Mouse (Mus musculus): ENCODE results near the gene Rassf4. TPM values are rescaled to one million over a fixed set of nuclear protein-coding genes. Genes with fewer than 3 reads are reported as not detected.

Rassf4 gene
- total and polyA plus RNA-seq, 3 experiments: 0.08 TPM; not detected in 1

GRCm38 (mm10) chr6:116677321-116677720 lies 3.6 kb upstream of the Rassf4 start:
- no peak overlapping the region for H3K27ac ChIP-seq (ENCODE audit: control insufficient read depth, low read depth, low read length)
- no peaks in the 10 kb centered on the region for H3K36me3 ChIP-seq (ENCODE audit: control insufficient read depth in 1 of 2, insufficient read depth in 2 of 2, low read length in 2 of 2)
- H3K79me2 ChIP-seq (ENCODE audit: control insufficient read depth, insufficient read depth, low read length, poor library complexity): no peaks in the 10 kb centered on the region
- H3K4me3 ChIP-seq (ENCODE audit: control insufficient read depth in 1 of 2, insufficient read depth in 1 of 2, low read depth in 2 of 2, low read length in 2 of 2): no peak overlapping the region
- TF ChIP-seq BHLHE40 (IDR thresholded peaks at IDR 0.05; ENCODE audit: borderline replicate concordance, low read depth, low read length) (no peak), NELFE (IDR thresholded peaks at IDR 0.05; ENCODE audit: low read depth, low read length) (no peak), GABPA (IDR thresholded peaks at IDR 0.05; ENCODE audit: low read depth, low read length) (no peak), TCF12 (IDR thresholded peaks at IDR 0.05; ENCODE audit: low read depth, low read length) (no peak), POLR2AphosphoS5 (IDR thresholded peaks at IDR 0.05; ENCODE audit: borderline replicate concordance, low read depth, low read length) (no peak), SMC3 (IDR thresholded peaks at IDR 0.05; ENCODE audit: low read depth, low read length) (no peak), ETS1 (IDR thresholded peaks at IDR 0.05; ENCODE audit: low read depth, low read length) (no peak), NRF1 (IDR thresholded peaks at IDR 0.05; ENCODE audit: insufficient read depth, low read depth, low read length, poor library complexity, severe bottlenecking) (no peak), CHD1 (IDR thresholded peaks at IDR 0.05; ENCODE audit: low read depth, low read length) (no peak), POLR2A (IDR thresholded peaks at IDR 0.05; ENCODE audit: control insufficient read depth in 1 of 2, insufficient read depth in 1 of 2, low read depth in 1 of 2, low read length in 2 of 2, poor library complexity in 1 of 2) (no peak), MAFK (IDR thresholded peaks at IDR 0.05; ENCODE audit: borderline replicate concordance, low read depth, low read length) (no peak), RAD21 (IDR thresholded peaks at IDR 0.05; ENCODE audit: low read depth, low read length) (no peak), TAL1 (IDR thresholded peaks at IDR 0.05; ENCODE audit: low read length) (no peak), UBTF (IDR thresholded peaks at IDR 0.05; ENCODE audit: borderline replicate concordance, insufficient read depth, low read depth, low read length) (no peak), E2F4 (IDR thresholded peaks at IDR 0.05; ENCODE audit: borderline replicate concordance, low read depth, low read length) (no peak), CTCF (IDR thresholded peaks at IDR 0.05 in 2 of 3, conservative IDR thresholded peaks at IDR 0.05 in 1 of 3; ENCODE audit: control insufficient read depth in 1 of 3, insufficient read depth in 1 of 3, low read depth in 2 of 3, low read length in 3 of 3, poor library complexity in 1 of 3, severe bottlenecking in 1 of 3) (no peak), MAZ (IDR thresholded peaks at IDR 0.05; ENCODE audit: low read depth, low read length) (no peak), ZC3H11A (IDR thresholded peaks at IDR 0.05; ENCODE audit: low read depth, low read length) (no peak), MYB (IDR thresholded peaks at IDR 0.05; ENCODE audit: low read depth, low read length) (no peak)
- no peak overlapping the region for H3K9ac ChIP-seq (ENCODE audit: control insufficient read depth, low read depth, low read length, poor library complexity, severe bottlenecking)
- no peaks in the 10 kb centered on the region for H3K4me1 ChIP-seq (ENCODE audit: control insufficient read depth in 1 of 2, insufficient read depth in 2 of 2, low read length in 2 of 2)
- no peaks in the 10 kb centered on the region for H3K9me3 ChIP-seq (replicated peaks; ENCODE audit: insufficient read depth, low read length)
- no peak for DNase-seq (ENCODE audit: low read depth, low spot score)
- no peaks in the 10 kb centered on the region for H3K27me3 ChIP-seq (ENCODE audit: control insufficient read depth in 1 of 2, insufficient read depth in 2 of 2, low read length in 2 of 2)

- Histone ChIP-seq H3K4me1 (ENCODE audit: control insufficient read depth in 1 of 2, insufficient read depth in 2 of 2, low read length in 2 of 2) (no peaks in the 10 kb centered on the region), H3K79me2 (ENCODE audit: control insufficient read depth, insufficient read depth, low read length, poor library complexity) (no peaks in the 10 kb centered on the region), H3K27me3 (ENCODE audit: control insufficient read depth in 1 of 2, insufficient read depth in 2 of 2, low read length in 2 of 2) (no peaks in the 10 kb centered on the region), H3K9me3 (replicated peaks; ENCODE audit: insufficient read depth, low read length) (no peaks in the 10 kb centered on the region), H3K27ac (ENCODE audit: control insufficient read depth, low read depth, low read length) (no peak overlapping the region), H3K4me3 (ENCODE audit: control insufficient read depth in 1 of 2, insufficient read depth in 1 of 2, low read depth in 2 of 2, low read length in 2 of 2) (no peak overlapping the region), H3K9ac (ENCODE audit: control insufficient read depth, low read depth, low read length, poor library complexity, severe bottlenecking) (no peak overlapping the region), H3K36me3 (ENCODE audit: control insufficient read depth in 1 of 2, insufficient read depth in 2 of 2, low read length in 2 of 2) (no peaks in the 10 kb centered on the region)
- no peak for DNase-seq (ENCODE audit: low read depth, low spot score)
- TF ChIP-seq MAX (IDR thresholded peaks at IDR 0.05; ENCODE audit: low read length) (no peak), JUND (IDR thresholded peaks at IDR 0.05; ENCODE audit: low read depth, low read length) (no peak), ZNF384 (IDR thresholded peaks at IDR 0.05; ENCODE audit: low read depth, low read length) (no peak), GABPA (IDR thresholded peaks at IDR 0.05; ENCODE audit: low read depth, low read length) (no peak), E2F4 (IDR thresholded peaks at IDR 0.05; ENCODE audit: borderline replicate concordance, low read depth, low read length) (no peak), ZKSCAN1 (IDR thresholded peaks at IDR 0.05; ENCODE audit: low read depth, low read length) (no peak), EP300 (IDR thresholded peaks at IDR 0.05; ENCODE audit: low read depth in 1 of 2, low read length in 2 of 2) (no peak), RCOR1 (IDR thresholded peaks at IDR 0.05; ENCODE audit: low read depth, low read length) (no peak), TAL1 (IDR thresholded peaks at IDR 0.05; ENCODE audit: low read length) (no peak), GATA1 (IDR thresholded peaks at IDR 0.05; ENCODE audit: low read depth, low read length) (no peak), KAT2A (conservative IDR thresholded peaks at IDR 0.05; ENCODE audit: low read depth, low read length) (no peak), SIN3A (IDR thresholded peaks at IDR 0.05; ENCODE audit: low read length) (no peak), SMC3 (IDR thresholded peaks at IDR 0.05; ENCODE audit: low read depth, low read length) (no peak), TBP (IDR thresholded peaks at IDR 0.05; ENCODE audit: low read depth, low read length) (no peak), HCFC1 (IDR thresholded peaks at IDR 0.05; ENCODE audit: low read depth, low read length) (no peak), RAD21 (IDR thresholded peaks at IDR 0.05; ENCODE audit: low read depth, low read length) (no peak), CHD1 (IDR thresholded peaks at IDR 0.05; ENCODE audit: low read depth, low read length) (no peak)
Measured at GRCm38 (mm10) chr6:116676355-116676913, 2.7 kb upstream of the Rassf4 start.

Data from MEL (cell line).